Mouse (Mus musculus): ENCODE measurements at regions not wholly inside any gene's neighbourhood (a gene's known extent, or its start where the extent isn't known, plus 50 kb on each side); places are given as distances from the start of the nearest gene placed in this dataset.

- Histone ChIP-seq H3K9me3 (ENCODE audit: control insufficient read depth, low read length) (no peaks in the 10 kb centered on the region), H3K4me3 (ENCODE audit: low read depth, low read length) (no peak overlapping the region), H3K27ac (replicated peaks; ENCODE audit: low read depth, low read length) (no peak overlapping the region), H3K27me3 (ENCODE audit: control insufficient read depth, insufficient read depth, low read length) (no peaks in the 10 kb centered on the region), H3K9ac (ENCODE audit: low read length) (no peak overlapping the region), H3K4me2 (ENCODE audit: low read depth, severe bottlenecking) (no peak overlapping the region), H3K4me1 (ENCODE audit: control insufficient read depth, insufficient read depth, low read length) (no peaks in the 10 kb centered on the region), H3K36me3 (ENCODE audit: control insufficient read depth, insufficient read depth, low read length) (no peaks in the 10 kb centered on the region)
- ATAC-seq (ENCODE audit: insufficient number of reproducible peaks, low FRiP score, low TSS enrichment, low read depth), result no peak
- no peak for DNase-seq (ENCODE audit: low spot score)
- WGBS, result 82% methylated on average over 3 of the region's 3 CpGs
These were observed 166.9 kb downstream of the Kcnrg start for GRCm38 (mm10) chr14:61774171-61774570.

GRCm38 (mm10) chr14:61778618-61779017 lies 171.4 kb downstream of the Kcnrg start:
- Histone ChIP-seq H3K4me2 (ENCODE audit: low read depth, severe bottlenecking) (no peak overlapping the region), H3K9me3 (ENCODE audit: control insufficient read depth, low read length) (no peaks in the 10 kb centered on the region), H3K27ac (replicated peaks; ENCODE audit: low read depth, low read length) (no peak overlapping the region), H3K4me1 (ENCODE audit: control insufficient read depth, insufficient read depth, low read length) (no peaks in the 10 kb centered on the region), H3K27me3 (ENCODE audit: control insufficient read depth, insufficient read depth, low read length) (no peaks in the 10 kb centered on the region), H3K4me3 (ENCODE audit: low read depth, low read length) (no peak overlapping the region), H3K9ac (ENCODE audit: low read length) (no peak overlapping the region), H3K36me3 (ENCODE audit: control insufficient read depth, insufficient read depth, low read length) (no peaks in the 10 kb centered on the region)
- no peak for ATAC-seq (ENCODE audit: insufficient number of reproducible peaks, low FRiP score, low TSS enrichment, low read depth)
- DNase-seq (ENCODE audit: low spot score), result no peak
- 81% methylated on average over 5 of the region's 5 CpGs for WGBS

GRCm38 (mm10) chr14:61783206-61783605 lies 175.9 kb downstream of the Kcnrg start:
- DNase-seq (ENCODE audit: low spot score), result no peak
- no peaks in the 10 kb centered on the region for H3K4me1 ChIP-seq (ENCODE audit: control insufficient read depth, insufficient read depth, low read length)
- H3K36me3 ChIP-seq (ENCODE audit: control insufficient read depth, insufficient read depth, low read length), result no peaks in the 10 kb centered on the region
- H3K4me2 ChIP-seq (ENCODE audit: low read depth, severe bottlenecking), result no peak overlapping the region
- no peak overlapping the region for H3K27ac ChIP-seq (replicated peaks; ENCODE audit: low read depth, low read length)
- no peak overlapping the region for H3K9ac ChIP-seq (ENCODE audit: low read length)
- no peak overlapping the region for H3K4me3 ChIP-seq (ENCODE audit: low read depth, low read length)
- no peaks in the 10 kb centered on the region for H3K27me3 ChIP-seq (ENCODE audit: control insufficient read depth, insufficient read depth, low read length)
- H3K9me3 ChIP-seq (ENCODE audit: control insufficient read depth, low read length), result no peaks in the 10 kb centered on the region
- ATAC-seq (ENCODE audit: insufficient number of reproducible peaks, low FRiP score, low TSS enrichment, low read depth), result no peak
- 88% methylated on average over 3 of the region's 3 CpGs for WGBS

GRCm38 (mm10) chr14:61784609-61785008 lies 177.4 kb downstream of the Kcnrg start:
- 89% methylated on average over 4 of the region's 4 CpGs for WGBS
- DNase-seq (ENCODE audit: low spot score) (no peak), ATAC-seq (ENCODE audit: insufficient number of reproducible peaks, low FRiP score, low TSS enrichment, low read depth) (no peak)
- Histone ChIP-seq H3K36me3 (ENCODE audit: control insufficient read depth, insufficient read depth, low read length) (no peaks in the 10 kb centered on the region), H3K9ac (ENCODE audit: low read length) (no peak overlapping the region), H3K27me3 (ENCODE audit: control insufficient read depth, insufficient read depth, low read length) (no peaks in the 10 kb centered on the region), H3K9me3 (ENCODE audit: control insufficient read depth, low read length) (no peaks in the 10 kb centered on the region), H3K27ac (replicated peaks; ENCODE audit: low read depth, low read length) (no peak overlapping the region), H3K4me2 (ENCODE audit: low read depth, severe bottlenecking) (no peak overlapping the region), H3K4me1 (ENCODE audit: control insufficient read depth, insufficient read depth, low read length) (0 out of 2 replicates have a peak, but pooled peaks cover 3% of the 10 kb centered on the region), H3K4me3 (ENCODE audit: low read depth, low read length) (no peak overlapping the region)

GRCm38 (mm10) chr14:61786031-61786430 lies 178.8 kb downstream of the Kcnrg start:
- no peak for ATAC-seq (ENCODE audit: insufficient number of reproducible peaks, low FRiP score, low TSS enrichment, low read depth)
- Histone ChIP-seq H3K27me3 (ENCODE audit: control insufficient read depth, insufficient read depth, low read length) (no peaks in the 10 kb centered on the region), H3K4me2 (ENCODE audit: low read depth, severe bottlenecking) (no peak overlapping the region), H3K4me3 (ENCODE audit: low read depth, low read length) (no peak overlapping the region), H3K36me3 (ENCODE audit: control insufficient read depth, insufficient read depth, low read length) (no peaks in the 10 kb centered on the region), H3K4me1 (ENCODE audit: control insufficient read depth, insufficient read depth, low read length) (0 out of 2 replicates have a peak, but pooled peaks cover 3% of the 10 kb centered on the region), H3K9ac (ENCODE audit: low read length) (no peak overlapping the region), H3K9me3 (ENCODE audit: control insufficient read depth, low read length) (no peaks in the 10 kb centered on the region), H3K27ac (replicated peaks; ENCODE audit: low read depth, low read length) (no peak overlapping the region)
- DNase-seq (ENCODE audit: low spot score), result no peak

- Histone ChIP-seq H3K9me3 (ENCODE audit: control insufficient read depth, low read length) (no peaks in the 10 kb centered on the region), H3K27ac (replicated peaks; ENCODE audit: low read depth, low read length) (no peak overlapping the region), H3K4me1 (ENCODE audit: control insufficient read depth, insufficient read depth, low read length) (0 out of 2 replicates have a peak, but pooled peaks cover 3% of the 10 kb centered on the region), H3K4me3 (ENCODE audit: low read depth, low read length) (no peak overlapping the region), H3K4me2 (ENCODE audit: low read depth, severe bottlenecking) (no peak overlapping the region), H3K27me3 (ENCODE audit: control insufficient read depth, insufficient read depth, low read length) (no peaks in the 10 kb centered on the region), H3K9ac (ENCODE audit: low read length) (no peak overlapping the region), H3K36me3 (ENCODE audit: control insufficient read depth, insufficient read depth, low read length) (no peaks in the 10 kb centered on the region)
- DNase-seq (ENCODE audit: low spot score) (no peak), ATAC-seq (ENCODE audit: insufficient number of reproducible peaks, low FRiP score, low TSS enrichment, low read depth) (no peak)
- 72% methylated on average over 4 of the region's 4 CpGs for WGBS
These were observed 180.5 kb downstream of the Kcnrg start for GRCm38 (mm10) chr14:61787746-61788145.

GRCm38 (mm10) chr14:61788998-61789790 lies 181.9 kb downstream of the Kcnrg start:
- Histone ChIP-seq H3K4me3 (ENCODE audit: low read depth, low read length) (no peak overlapping the region), H3K27ac (replicated peaks; ENCODE audit: low read depth, low read length) (no peak overlapping the region), H3K4me2 (ENCODE audit: low read depth, severe bottlenecking) (no peak overlapping the region), H3K36me3 (ENCODE audit: control insufficient read depth, insufficient read depth, low read length) (no peaks in the 10 kb centered on the region), H3K27me3 (ENCODE audit: control insufficient read depth, insufficient read depth, low read length) (no peaks in the 10 kb centered on the region), H3K9me3 (ENCODE audit: control insufficient read depth, low read length) (no peaks in the 10 kb centered on the region), H3K4me1 (ENCODE audit: control insufficient read depth, insufficient read depth, low read length) (0 out of 2 replicates have a peak, but pooled peaks cover 3% of the 10 kb centered on the region), H3K9ac (ENCODE audit: low read length) (no peak overlapping the region)
- ATAC-seq (ENCODE audit: insufficient number of reproducible peaks, low FRiP score, low TSS enrichment, low read depth) (no peak), DNase-seq (ENCODE audit: low spot score) (no peak)
- WGBS, result 93% methylated on average over 20 of the region's 20 CpGs

GRCm38 (mm10) chr14:61795976-61796645 lies 188.9 kb downstream of the Kcnrg start:
- Histone ChIP-seq H3K9me3 (ENCODE audit: control insufficient read depth, low read length) (no peaks in the 10 kb centered on the region), H3K36me3 (ENCODE audit: control insufficient read depth, insufficient read depth, low read length) (no peaks in the 10 kb centered on the region), H3K9ac (ENCODE audit: low read length) (no peak overlapping the region), H3K27me3 (ENCODE audit: control insufficient read depth, insufficient read depth, low read length) (no peaks in the 10 kb centered on the region), H3K4me3 (ENCODE audit: low read depth, low read length) (no peak overlapping the region), H3K4me2 (ENCODE audit: low read depth, severe bottlenecking) (no peak overlapping the region), H3K27ac (replicated peaks; ENCODE audit: low read depth, low read length) (no peak overlapping the region), H3K4me1 (ENCODE audit: control insufficient read depth, insufficient read depth, low read length) (no peaks in the 10 kb centered on the region)
- no peak for DNase-seq (ENCODE audit: low spot score)
- ATAC-seq (ENCODE audit: insufficient number of reproducible peaks, low FRiP score, low TSS enrichment, low read depth), result no peak
- 91% methylated on average over 7 of the region's 7 CpGs for WGBS

Measured in limb, embryonic 11.5 days (tissue).